Mouse (Mus musculus) gastrocnemius, postnatal 10 days (tissue): ENCODE measurements at regions not wholly inside any gene's neighbourhood (a gene's known extent, or its start where the extent isn't known, plus 50 kb on each side); places are given as distances from the start of the nearest gene placed in this dataset.

Source experiments
- DNase-seq: peaks from one replicate; pipeline ENCODE4 v3.0.0; 2021; ENCODE audit warnings: mixed read lengths

DNA sequence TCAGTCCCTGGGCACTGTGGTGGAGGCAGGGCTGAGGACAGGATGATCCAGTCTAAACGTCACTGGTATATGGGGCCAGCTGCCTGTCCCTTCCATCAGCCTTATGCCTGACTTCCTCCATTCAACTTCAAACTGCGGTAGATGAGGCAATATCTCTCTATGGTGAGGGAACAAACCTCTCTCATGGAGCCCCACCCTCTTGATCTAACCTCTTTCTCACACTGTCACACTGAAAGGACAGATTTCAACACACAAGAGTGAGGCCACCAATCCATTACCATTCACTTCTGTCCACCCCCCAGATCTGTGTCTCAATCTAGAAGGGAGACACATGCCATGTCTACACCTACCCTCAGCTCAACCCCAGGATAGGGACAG, 92.5 kb upstream of the Smad3 start:
- no peak for DNase-seq

DNA sequence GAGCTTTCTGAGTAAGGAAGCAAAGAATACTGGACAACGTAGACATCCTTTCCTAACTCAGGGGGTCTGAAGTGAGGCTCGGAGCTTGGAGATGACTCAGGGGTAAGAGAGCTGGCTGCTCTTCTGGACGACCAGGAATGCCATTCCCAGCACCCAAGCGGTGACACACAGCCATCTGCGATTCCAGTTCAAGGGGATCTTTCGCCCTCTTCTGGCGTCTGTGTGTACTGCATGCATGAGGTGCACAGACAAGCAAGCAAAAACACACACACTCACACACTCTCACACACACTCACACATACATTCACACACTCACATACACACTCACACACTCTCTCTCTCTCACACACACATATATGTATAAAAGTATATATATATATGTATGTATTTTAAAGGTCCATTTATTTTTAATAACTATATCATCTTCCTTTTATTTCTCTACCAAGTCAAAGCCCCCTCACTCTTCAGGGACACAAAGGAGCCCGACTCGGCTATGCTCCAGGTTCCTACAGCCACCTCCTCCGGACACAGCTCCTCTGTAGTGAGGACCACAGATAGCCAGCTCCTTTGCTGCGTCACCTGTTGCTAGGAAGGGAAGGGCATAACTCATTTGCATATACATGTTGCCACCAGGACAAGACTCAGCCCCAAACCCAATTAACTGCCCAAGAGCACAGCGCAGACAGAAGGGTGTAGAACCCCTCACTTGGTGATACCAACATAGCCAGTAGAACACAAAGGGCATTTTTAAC, 91.9 kb upstream of the Smad3 start:
- no peak for DNase-seq

DNA sequence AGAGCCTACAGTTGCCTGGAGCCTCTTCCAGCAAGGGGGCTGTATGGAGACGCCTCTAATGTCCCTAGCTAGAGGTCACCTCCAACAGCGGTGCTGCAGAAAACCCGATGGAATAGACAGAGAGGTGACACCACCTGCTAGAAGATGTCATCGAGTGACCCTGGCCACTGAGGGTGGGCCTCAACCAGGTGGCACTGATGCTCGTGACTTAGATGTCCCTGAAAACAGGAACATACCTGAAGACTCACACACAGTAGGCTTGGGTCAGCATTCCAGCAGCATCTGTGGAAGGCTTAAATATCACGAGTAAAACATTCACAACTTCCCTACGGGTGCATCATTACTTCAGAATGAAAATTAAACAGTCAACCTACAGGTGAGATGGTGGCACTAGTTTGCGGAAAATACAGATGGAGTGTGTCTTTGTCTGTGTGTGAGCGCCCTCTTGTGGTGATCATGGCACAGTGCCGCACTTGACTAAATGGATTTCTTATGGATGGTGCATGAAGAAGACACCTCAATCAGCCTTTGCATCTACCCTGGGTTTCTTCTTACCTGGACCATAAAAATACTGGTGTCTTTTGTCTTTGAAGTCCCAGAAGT, 86.2 kb upstream of the Smad3 start:
- DNase-seq, result peak; percentile 62

DNA sequence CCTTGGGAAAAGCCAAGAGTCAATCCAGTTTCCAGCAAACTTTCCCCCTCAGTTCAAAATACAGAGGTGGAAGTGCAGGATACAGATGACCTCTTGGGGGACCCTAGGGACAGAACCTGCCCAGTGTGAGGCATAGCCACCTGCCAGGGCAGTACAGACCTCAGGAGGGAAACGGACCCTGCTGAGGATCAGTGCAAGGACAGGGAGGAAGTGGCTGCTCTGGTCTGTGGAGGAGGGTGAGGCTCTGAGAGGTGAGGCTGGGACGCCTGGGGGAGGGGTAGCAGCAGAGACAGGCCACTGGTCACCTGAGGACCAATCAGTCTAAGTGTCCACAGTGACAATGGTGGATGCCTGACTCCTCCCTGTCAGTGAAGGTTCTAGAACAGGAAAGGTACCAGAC, 85.6 kb upstream of the Smad3 start:
- DNase-seq, result no peak

DNA sequence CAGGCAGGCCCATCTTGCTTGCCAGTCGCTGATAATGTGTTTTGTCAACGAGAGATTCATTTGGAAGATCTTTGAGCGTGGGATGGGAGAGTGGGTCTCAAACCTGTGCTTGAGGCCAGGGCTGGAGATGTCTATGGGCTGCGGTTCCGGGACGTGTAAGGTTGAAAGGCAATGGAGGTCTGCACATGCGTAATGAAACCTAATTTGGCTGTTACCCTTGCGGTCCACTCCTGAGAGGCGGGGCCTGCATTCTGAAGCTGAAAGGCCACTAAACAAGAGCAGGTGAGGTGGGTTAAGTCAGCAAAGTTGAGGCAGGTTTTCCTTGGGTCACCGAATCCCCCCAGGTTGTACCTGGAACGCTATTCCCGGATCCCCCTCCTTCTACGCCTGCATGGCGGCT, 83.3 kb upstream of the Smad3 start:
- no peak for DNase-seq

DNA sequence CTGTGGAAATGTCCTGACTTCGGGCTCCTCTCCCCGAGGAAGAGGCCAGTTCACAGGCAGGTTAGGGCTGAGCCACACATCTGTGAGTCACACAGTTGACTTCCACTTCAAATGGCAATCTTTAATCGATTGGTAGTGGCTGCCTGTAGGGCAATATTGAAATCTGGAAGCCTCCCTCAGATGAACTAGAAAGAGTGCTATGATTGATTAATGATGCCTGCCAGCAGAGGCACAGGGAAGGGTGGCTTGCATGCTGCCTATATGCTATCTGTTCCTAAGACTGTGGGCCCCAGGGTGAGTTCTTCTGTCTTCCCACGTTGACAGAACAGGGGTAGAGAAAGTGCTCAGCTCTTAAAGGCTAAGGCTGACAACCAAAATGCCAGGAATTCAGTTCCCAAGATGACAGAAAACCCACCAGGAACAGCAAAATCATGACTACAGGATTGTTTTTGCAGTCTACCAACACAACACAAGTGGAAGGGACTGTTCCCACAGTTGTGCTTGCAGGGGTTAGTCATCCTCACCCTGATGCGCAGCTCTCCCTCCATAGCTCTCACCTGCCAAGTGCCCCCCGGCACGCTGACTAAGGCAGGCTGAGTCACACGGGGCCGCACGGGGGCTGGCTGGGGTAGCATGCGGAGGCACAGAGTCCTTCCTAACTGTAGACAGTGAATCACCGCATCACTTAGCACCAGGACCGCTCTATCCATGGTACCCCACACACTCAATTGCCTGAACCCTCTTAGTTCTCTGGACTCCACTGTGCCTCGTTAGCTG, 81.4 kb upstream of the Smad3 start:
- DNase-seq, result no peak

DNA sequence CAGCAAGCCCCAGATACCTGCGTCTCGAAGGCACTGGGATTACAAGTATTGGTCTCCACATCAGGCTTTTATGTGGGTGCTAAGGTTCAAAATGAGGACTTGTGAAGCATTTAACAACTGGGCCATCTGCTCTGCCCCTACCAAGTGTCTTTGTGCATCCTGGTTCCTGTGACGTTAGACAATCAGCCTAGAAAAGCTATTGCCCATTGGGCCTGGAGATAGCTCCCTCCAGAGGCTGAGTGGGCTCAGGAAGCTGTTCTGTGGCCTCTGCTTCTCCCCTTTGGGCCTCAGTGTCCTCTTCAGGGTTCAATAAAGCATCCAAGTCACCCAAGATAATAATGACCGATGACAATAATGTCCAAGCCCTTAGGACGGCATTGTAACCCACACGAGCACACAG, 79.8 kb upstream of the Smad3 start:
- no peak for DNase-seq

DNA sequence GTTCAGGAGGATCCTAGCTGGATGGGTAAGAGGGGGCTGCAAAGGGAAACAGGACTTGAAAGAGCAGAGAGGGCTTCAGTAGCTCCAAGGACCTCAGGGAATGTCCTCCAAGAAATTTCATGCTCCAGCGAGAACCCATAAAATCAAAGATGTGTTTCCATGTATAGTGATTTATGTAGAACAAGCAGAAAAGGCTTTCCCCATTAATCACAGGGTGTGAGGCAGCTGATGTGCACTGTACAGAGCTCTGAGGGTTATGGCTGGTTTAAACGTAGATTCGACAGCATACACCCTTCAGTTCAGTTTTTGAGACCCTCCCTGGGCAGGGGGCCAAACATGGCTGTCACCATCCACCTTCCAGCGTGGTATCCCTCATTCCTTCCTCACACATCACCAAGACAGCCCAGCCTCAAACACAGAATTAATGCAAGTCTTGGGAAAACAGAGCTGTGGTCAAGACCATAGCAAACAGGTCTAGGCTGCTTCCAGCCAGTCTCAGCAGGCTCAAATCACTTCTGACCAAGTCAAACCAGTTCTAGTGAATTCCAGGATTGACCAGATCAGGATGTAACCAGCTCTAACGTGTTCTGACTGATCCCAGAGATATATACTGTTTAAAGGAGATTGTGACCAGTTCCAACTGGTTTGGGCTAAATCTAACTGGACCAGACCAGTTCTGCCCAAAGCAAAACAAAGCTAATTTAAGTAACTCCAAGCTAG, 78.9 kb upstream of the Smad3 start:
- DNase-seq, result no peak

DNA sequence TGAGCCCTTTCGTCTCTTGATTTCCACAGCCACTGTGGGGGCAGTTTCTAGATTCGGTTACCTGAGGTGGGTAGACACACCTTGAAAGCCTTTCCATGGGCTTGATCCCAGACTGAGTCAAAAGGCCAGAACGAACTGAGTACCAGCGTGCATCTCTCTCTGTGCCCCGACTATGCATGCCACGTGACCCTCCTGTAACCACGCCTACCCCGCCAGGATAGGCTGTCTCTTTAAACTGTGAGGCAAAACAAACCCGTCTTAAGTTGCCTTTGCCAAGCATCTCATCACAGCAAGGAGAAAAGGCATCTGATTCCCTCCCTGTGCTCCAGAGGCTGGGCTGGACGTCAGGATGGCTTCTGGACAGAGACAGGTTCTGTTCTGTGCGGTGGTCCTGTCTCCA, 78.2 kb upstream of the Smad3 start:
- DNase-seq, result no peak

DNA sequence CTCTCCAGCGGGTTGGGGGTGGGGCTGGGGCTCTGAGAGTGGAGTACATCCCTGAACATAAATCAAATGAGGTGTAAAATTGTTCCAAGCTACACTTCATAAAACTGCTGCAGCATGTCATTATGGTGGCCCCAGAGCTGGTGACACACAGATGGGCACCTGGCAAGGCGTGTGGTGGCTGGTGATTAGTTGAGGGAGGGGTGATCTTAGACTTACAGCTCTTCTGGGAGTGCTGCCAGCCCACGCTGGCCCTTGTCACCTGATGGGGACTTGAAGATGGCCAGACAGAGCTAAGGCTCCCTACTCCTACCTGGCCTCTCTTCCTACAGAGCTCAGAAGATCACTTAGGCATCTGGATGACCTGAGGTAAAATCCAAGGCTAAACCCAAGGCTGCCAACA, 76.6 kb upstream of the Smad3 start:
- no peak for DNase-seq

DNA sequence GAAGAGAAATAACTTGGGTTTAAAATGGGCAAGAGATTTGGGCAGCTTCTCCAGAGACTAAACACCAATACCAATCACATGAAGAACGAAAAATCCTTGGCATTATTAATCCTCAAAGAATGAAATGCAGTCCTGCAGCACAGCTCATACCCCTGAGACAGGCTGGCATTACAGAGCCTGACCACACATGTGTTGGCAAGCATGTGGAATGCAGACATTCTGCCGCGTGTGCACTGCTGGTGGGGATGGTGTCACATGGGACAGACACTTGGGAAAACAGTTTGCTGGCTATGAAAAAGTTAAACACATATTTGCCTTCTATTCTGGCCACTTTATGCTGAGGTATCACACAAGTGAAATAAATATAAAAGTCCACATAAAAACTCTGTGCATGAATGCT, 60.4 kb upstream of the Smad3 start:
- DNase-seq, result no peak

DNA sequence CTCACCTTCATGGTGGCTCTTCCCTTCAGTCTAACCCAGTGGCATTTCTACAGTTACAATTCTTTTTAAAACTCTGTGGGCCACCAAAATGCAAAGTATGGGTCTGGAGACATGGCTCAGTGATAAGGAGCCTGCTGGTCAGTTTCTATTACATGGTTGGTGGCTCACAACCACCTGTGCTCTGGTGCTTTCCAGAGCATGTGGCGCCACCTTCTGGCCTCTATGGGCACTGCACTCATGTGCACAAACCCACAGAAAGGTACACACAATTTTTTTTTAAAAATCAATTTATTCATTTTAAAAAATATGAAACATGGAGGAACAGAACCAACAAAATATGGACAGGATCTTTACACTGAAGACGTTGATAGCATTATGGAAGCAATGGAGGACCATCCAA, 58.7 kb upstream of the Smad3 start:
- no peak for DNase-seq

DNA sequence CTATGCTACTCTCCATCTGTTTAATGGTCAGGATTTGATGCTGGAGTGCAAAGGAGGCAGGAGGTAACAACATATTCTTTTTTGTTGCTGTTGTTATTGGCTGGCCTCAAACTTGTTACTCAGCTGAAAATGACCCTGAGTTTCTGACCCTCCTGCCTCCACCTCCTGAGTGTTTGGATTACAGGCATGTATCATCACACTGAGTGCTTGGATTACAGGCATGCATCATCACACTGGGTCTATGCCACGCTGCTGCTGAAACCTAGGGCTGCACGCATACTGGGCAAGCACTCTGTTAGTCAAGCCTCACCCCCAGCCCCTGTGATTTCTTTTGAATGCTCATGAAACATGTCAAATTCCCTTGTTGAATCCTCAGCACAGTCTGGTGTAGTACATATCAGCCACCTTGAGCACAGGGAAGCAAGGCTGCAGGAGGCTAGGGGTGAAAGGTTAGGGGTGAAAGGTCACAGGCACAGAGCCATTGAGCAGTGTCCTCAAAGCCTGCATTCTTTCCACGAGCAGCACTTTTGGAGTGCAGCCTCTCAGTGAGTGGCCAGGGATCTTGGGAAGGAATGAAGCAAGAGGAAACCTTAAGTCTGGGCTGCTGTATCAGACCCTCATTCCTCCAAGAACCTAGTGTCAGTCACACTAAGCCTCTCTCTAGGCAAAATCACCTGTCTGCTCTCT, 52.2 kb upstream of the Smad3 start:
- DNase-seq, result no peak
